Mouse (Mus musculus): Measurements from ENCODE around the gene Tmprss5.

Gene Tmprss5

DNA sequence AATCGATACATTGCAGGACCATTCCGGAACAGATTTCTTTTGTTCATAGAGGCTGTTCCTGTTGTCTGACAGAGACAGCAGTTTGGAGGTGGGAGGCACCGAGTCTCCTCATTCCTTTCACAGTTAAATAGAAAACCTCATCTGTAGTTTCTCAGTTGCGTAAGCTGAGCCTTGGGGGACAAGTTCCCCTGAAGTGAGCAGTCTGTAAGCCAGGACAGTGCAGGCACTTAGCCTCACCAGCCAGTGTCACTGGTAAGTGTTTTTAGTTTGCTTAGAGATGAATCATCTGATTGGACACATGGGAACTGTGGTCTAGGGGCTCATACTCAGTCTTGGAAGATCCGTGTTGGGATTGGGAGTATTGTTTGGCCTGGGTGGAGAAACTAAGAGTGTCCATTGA, at the start of gene Tmprss5:
Tmprss5 (plus strand) TSS at position 154 of the 400 bp plus-strand sequence.
- no peak for DNase-seq

DNA sequence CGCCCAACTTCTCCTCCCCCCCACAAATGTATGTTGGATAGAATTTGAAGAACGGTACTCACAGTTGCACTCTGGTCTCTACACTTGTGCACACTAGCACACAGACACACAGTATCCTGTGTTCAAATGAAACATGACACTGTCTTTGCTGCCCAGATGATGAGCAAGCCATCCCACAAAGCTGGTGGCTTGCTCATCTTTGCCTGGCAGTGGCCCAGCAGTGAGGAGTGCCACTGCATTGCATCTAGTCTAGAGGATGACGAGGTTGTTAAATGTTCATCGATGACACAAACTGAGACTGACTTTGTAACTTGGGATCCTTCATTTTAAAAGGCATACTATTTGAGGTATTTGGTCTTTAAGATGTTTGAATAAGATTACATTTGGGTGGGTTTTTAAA, 46.3 kb upstream of the Tmprss5 start:
- no peak for DNase-seq

DNA sequence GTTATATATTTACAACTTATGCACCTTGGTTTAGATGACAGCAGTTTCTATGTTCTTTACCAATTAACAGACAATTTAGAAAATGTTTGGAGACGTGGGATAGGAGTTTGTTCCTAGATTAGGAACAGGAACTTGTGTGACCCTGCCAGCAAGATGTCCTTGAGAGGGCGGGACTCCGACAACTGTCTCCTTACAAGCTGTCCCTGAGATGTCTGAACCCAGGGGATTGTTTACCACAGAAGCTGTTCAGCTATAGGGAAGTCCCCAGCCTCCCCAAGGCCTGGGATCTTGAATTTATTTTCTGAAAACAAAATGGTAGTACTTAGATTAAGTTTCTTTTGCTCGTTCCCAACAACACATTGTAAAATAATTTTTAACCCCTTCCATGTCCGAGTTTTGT, 30.2 kb upstream of the Tmprss5 start:
- DNase-seq, result no peak

DNA sequence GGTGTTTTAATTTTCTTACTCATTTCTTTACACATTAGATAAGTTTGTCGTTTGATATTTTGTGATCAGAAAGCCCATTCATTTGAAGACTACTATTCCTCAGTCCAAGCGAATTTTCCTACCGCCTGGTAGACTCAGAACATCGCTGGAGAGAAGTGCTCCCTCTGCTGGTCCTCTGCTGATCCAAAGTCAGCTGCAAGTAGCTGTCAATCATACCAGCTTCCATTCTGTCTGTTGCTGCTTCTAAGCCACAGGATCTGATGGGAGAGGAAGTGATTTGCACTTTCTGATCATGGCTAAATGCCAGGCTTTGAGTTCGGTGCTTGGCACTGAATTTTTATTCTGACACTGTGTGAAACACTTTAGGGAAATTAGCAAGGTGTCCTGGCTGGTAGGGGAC, 29.7 kb upstream of the Tmprss5 start:
- peak; percentile 71 for DNase-seq

DNA sequence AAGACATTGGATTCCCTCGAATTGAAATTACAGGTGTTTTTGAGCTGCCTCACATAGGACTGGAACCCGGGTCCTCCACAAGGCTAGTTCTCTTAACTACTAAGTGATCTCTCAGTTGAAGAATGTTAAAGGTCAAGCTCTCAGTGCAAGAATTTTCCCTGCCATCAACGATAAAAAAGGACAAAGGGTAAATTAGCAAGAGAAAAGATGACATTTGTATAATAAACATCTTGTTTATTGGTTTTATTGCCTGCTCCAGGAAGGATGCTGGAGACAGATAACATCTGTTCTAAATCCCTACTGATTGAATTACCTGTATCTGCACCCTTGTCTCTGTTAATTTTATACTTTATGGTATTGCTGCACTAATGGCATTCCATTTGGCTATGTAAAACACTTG, 27.0 kb upstream of the Tmprss5 start:
- DNase-seq, result no peak

DNA sequence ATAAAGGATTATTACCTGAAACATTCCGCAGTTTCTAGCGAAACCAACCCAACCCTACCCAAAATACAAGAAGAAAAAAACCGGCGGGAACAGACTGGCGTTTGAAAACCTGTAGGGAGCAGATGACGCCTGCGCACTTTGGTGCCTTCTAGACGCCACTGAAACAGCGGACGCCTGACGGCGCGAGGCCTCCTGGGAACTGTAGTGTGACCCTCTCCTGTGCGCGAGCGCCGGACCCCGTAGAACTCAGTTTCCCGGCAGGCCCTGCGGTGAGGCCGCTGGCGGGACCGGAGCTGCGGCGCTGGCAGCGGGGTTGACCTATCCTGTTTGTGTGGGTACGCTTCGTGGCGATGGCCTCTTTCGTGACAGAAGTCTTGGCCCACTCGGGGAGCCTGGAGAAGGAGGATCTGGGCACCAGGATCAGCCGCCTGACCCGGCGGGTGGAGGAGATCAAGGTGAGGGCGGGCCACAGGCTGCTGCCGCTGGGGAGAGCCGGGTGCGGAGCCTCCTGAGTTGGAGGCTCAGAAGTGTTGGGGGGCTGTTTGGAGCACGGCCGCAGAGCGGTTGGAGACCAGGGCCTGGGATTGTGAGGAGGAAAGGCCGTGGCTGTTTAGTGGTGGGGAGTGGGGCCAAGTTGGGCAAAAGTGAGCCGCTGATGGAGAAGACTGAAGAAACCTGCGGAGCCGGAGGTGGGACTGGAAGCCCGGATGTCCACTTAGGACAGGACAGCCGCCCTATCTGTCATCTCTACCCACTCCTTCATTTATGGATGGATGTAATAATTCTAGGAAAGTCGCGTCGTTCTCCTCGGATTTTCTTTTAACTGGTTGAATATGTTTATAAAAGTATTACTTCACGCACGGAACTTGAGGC, 25.5 kb upstream of the Tmprss5 start, which contains the start of gene Zw10:
Zw10 (plus strand) TSS at position 281 of the 873 bp plus-strand sequence.
- DNase-seq, result peak; percentile 99

DNA sequence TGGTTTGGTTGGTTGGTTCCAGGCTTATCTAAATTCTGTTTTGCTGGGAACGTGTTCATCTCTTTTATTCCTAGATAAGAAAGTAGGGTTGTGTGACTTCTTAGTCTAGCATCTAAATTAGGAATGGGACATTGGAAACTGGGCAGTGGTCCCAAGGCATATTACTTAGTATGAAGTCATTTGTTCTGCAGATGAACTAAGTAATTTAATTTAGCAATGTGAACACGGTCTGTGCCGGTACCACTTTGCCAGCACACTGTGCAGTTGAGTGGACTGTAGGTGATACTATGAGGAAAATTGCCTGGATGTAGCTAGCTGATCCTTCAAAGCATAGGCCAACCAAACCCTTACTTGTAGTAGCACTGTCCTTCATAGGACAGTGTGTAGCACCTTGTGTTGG, 4.2 kb upstream of the Tmprss5 start:
- no peak for DNase-seq

DNA sequence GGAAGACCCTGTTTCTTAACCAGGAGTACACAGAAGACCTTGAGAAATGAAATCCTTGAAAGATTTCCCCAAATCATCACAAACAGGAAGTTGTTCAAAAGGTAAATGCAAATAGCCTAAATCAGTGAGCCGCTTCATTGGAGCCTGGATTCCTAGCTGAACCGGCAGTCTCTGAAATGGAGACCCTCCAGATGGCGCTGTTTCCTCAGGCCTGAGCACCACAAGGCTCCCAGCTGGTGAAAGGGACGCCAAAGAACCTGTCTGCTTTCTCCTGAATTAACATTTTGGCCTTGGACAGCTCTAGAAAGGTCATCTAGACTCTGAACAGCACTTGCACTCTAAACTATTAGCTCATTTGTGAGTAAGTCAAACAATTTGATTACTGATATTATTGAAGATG, 501 bp downstream of the Tmprss5 start:
- DNase-seq, result peak; percentile 84

DNA sequence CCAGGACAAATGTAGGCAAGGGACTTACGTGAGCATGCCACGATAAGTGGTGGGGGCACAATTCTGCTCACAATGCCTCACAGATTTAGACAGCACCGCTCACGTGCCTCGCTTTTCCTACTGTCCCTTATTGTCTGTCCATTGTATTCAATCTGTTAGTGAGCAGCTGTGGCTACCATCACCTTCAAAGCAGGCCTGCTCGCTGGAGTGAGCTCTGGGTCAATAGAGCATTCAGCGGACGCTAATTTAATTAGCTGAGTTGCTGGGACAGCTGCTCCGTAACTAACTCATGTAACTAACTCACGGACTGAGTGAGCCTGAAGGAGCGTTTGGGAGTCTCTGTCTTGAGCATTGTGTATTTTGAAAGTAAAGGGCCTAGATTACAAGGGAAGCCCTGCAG, 6.3 kb downstream of the Tmprss5 start:
- peak; percentile 47 for DNase-seq

DNA sequence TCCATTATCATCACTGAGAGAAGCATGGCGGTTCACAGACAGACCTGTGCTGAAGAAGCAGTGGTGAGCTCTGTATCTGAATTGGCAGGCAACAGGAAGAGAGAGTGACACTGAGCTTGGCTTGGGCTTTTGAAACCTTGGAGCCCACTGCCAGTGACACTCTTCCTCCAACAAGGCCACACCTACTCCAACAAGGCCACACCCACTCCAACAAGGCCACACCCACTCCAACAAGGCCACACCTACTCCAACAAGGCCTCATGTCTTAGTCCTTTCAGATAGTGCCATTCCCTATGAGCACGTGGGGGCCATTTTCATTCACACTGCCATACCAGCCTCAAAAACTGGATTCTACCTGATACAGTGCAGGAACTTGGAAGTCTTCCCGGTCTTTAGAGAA, 17.8 kb downstream of the Tmprss5 start:
- DNase-seq, result no peak

DNA sequence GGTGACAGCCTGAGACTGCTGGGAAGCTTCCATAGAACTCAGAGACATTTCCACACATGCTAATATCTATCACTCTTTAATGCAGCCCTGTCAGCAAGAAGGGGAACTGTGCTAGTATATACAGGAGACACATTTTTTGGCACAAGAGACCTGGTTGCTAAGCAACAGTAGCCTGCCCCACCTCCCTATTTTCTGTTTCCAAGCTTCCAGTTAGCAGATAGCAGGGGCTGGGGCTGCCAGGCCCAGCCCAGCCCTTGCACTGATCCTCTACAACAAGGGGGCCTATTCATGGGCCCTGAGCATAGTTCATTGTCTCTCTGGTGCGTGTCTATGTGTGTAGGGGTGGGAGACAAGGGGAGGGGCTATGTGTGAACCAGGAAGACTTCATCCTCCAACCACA, 21.3 kb downstream of the Tmprss5 start:
- peak; percentile 46 for DNase-seq

DNA sequence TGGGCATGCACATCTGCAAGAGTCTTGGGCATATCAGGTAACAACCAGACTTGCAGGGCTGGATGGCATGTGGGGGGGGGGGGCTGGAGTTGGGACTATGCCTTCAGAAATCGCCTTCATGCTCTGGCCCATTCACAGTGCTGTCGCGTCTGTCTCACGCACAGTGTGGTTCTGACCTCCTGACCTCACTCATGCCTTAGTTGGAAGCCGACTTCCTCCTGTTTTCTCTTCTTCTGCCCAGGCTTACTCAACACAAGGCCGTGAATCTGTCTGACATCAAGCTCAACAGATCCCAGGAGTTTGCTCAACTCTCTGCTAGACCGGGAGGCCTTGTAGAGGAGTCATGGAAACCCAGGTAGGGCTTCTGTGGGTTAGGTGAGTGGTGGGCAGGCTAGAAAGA, 28.0 kb downstream of the Tmprss5 start:
- DNase-seq, result peak; percentile 21

DNA sequence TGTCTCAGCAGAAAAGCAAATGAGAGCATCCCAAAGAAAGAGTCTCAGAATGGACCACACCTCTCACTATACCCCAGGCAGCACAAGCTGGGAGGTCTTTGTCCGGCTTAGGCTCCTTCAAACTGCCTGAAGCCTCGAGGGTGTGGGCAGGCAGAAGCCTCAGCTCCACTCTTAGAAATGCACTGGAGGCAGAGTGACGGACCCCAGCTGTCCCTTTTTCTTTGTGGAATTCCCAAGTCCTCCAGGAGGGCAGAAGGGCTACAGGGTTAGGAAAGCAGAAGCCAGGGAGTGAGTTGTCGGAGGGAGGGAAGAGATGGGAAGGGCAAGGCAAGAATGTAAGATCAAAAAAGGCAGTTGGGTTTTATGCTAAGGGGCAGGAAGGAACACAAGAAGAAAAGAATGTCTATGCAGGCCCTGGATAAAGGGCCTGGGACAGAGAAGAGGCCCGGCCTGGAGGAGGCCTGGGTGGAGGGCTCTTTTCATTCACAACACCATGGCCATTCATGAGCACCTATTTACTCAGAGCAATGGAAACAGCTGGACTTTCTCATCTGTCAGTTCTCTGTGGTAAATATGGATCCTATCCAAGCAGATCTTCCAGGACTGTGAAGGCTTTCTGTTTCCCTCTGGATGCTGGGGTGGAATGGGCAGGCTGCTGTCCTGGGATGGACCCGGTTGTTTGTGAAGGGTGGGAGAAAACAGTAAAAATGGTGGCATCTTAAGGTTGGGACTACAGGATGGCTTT, 29.6 kb downstream of the Tmprss5 start:
- DNase-seq, result no peak

DNA sequence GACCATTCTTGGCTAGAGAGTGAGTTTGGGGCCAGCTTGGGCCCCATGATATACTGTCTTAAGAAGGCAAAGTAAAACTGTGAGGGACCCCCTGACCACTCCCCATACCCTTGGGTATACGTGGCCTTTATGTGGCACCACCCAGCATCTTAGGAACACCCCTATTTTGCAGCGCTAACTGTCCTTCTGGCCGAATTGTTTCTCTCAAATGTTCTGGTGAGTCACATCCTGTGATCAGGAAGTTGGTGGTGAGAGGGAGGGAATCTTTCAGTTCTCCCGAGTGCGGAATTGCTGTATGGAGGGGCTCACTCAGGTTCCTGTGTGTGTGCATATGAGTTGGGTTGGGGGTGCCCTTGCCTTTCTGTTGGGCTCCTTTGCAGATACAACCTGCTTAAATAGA, 30.2 kb downstream of the Tmprss5 start:
- DNase-seq, result no peak

DNA sequence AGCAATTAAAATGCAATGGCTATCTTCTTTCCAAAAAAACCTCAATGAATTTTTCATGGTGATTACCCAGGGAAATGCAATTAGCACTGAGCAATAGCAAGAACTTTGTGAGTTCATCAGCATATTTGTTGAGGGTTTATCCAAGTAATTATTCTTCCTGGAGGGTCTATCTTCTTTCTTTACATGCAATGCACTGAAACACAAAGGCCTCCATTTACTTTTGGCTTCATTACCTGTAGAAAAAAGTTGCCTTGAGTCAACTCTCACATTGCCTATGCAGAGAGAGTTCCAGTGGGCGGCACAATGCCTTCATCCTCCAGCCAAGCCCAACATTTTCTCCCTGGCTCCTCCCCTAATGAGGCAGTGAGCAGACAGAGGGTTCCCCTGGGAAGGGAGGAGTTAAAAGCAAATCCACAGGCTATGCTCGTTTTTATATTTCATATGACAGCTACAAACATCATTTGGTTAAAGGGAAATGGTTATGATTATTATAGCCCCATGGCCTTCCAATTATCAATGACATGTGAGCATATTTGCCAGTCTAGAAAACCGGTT, 37.3 kb downstream of the Tmprss5 start:
- DNase-seq, result no peak

DNA sequence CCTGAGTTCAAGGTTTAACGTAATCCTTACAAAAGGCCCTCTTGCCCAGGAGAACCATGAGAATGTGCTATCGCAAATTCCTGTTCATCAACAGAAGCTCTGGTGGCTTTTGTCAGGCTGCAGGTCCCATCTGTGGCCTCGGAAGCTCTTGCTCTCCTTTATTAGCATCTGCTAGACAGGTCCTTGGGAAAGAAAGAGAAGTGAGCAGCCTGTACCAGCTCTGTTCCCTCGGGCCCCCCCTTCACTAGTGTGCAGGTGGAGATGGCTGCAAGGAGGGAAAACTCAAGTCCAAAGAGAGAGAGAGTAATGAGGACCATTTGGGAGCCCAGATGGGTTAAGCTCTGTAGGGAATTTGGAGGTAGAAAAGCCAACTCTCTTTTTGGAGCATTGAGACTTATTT, 38.7 kb downstream of the Tmprss5 start:
- no peak for DNase-seq

DNA sequence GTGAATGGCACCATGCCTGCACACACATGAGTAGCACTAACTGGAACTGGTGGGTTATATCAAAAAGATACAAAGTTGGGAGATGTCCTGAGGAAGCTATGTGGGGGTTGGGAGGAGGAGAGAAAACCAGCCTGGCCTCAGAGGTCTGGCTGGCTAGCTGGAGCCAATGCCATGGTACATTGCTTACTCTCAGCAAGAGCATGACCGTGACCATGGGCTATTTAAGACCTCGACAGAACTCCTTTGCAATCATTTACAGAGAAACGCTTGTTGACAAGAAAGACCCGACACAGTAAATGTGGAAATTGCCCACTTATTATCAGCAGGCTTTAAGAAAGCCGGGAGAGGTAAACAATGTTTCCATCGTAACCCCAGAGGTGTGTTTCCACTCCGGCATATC, 44.6 kb downstream of the Tmprss5 start:
- no peak for DNase-seq

DNA sequence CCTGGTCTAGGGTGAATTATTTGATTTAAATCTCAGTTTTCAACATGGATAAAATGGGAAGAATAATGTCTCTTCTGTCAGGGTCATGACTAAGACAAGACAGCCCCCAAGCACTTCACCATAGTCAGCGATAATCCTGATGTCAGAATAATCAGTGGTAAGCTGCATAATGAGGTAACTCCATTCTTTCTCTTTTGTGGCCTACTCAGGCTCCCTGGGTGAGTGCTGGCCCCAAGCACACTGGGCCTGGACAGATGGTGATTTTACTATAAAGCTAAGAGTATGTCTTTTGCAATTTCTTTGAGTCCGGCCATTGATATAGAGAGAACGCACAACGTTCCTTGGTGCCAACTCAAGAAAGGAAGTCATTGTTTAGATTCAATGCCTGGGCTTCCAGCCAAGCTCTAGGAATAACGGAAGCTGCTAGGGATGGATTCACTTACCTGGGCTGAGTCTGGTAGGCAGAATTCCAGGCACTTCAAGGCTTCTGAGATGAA, 49.5 kb downstream of the Tmprss5 start:
- DNase-seq, result no peak

DNA sequence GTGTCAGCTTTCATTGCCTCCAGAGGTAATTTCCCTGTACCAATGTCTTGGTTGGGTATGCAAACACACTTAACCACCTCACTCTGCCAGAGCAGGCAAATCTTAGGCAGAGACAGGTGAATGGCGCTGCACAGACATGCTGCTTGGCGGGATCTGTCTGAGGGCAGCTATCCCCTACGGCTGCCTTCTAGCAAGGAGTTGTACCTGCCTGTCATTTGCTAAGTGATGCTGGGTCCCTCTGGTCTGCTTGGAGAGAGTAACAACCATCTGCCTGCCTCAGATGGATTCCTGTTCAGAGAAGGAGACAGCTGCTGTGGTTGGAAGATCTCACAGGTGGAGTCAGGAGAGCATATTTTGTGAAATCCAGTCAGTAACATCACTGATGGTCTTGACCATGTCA, 62.8 kb downstream of the Tmprss5 start:
- no peak for DNase-seq

DNA sequence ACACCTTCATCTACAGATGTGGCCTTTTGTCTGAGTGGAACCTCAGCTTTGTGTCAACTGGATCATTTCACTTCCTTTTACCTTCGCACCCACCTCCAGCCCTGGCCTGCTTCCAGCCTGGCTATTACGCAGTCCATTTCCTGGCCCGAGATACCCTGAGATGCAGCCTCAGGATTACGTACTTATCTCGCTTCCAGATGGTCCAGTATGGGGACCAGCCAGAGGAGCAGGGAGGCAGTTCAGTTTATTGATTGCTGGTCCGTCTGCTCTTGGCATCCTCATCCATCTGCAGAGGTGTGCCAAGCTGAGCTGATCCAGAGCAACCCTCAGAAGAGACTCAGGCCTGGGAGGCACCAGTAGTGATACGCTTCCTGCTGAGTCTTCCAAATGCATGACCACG, 64.7 kb downstream of the Tmprss5 start:
- no peak for DNase-seq

DNA sequence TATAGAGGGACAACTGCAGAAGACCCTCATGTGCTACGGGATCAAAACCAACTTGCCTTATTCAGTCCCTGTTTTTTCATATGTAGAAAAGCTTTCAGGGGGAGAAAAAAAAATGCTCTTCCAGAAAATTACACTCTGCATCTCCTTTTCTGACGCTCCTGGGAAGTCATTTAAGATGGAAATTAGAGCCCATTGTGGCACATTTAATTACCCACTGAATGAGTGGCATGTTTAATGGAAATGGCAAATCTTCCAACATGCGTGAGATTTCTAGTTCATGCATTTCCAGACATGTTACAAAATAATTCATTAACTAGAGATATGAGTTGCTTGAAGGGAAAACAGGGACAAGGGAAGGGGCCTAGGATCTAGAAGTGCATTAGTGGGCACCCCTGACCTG, 66.0 kb downstream of the Tmprss5 start:
- no peak for DNase-seq

All from embryo, embryonic 11 days (tissue).